Mouse (Mus musculus): ENCODE results near the gene Ak7.

Gene Ak7

DNA sequence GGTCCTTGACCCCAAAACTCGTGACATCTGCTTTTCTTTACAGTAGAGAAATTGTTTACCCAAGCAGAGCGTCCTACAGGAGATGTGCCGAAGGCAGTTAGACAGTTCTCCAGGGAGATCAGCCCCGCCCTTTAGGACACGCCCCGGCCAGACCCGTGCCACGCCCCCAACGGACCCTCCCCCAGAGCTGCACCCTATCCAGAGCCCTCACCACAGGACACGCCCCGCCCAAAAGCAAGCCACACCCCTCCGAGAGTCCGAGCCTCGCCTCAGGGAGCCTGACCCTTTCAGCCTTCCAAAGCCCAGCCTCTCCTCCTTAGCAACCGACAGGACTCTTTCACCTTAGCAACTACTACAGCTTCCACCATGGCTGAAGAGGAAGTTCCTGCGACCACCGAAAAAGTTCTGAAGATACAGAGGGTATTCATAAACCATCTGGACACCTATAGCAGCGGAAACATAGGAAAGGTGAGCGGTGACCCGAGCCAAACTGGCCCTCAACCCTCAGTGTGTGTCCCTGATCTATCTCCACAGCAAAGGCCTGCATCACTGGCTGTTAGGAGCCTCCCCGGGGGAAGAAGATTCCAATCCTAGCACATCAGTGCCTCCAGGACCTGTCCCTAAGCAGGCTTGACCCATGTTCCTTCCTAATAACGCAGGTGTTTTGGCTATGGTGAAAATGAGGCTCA, at the start of gene Ak7:
Gene Ak7 (plus strand): TSS at position 178 of the 689 bp plus-strand sequence.
- DNase-seq (ENCODE audit: low spot score in 2 of 2): no peak

DNA sequence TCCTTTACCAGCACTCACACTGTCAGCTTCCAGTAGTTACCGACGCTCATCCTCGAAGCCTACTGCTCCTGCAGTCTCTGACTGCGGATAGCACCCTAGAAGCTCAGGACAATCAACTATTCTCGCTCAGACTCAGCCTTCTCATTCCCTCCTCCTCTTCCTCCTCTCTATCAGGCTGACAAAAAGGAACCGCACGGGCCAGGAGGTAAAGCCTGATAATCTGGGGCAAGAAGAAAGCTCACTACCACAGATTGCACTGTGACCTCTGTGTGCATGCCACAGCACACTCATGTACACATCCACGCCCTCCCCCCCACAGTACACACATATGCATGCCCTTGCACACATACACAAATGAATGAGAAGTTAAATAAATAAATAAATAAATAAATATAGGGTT, 29.5 kb upstream of the Ak7 start:
- no peak for DNase-seq (ENCODE audit: low spot score in 2 of 2)

DNA sequence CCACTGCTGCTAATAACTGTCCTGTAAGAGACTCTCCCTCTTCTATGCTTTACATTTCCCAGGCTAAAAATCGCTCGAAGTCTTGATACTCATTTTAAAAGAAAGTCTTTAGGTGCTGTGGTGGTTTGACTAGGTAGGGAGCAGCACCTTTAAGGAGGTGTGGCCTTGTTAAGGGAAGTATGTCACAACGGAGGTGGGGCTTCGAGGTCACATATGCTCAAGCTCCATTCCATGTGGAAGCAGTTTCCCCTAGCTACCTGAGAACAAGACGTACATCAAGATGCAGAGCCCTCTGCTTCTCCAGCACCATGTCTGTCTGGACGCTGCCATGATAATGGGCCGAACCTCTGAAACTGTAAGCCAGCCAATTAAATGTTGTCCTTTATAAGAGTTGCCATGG, 27.6 kb upstream of the Ak7 start:
- no peak for DNase-seq (ENCODE audit: low spot score in 2 of 2)

DNA sequence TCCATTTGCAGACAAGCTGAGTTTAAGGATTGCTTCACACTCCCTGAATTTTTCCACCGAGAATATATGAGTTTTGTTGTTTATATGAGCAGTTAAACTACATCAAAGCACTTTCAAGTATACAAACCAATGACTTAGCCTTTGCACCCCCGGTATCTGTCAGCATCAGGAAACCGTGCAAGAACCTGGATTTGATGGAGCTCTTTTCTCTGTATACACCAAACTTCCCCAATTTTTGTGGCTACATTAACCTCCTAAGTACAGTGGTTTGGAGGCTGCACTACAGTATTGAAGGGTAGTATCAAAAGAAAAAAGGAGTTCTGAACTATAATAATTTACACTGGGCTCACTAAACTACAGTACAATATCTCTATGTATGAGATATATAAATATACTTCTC, 27.0 kb upstream of the Ak7 start:
- no peak for DNase-seq (ENCODE audit: low spot score in 2 of 2)

DNA sequence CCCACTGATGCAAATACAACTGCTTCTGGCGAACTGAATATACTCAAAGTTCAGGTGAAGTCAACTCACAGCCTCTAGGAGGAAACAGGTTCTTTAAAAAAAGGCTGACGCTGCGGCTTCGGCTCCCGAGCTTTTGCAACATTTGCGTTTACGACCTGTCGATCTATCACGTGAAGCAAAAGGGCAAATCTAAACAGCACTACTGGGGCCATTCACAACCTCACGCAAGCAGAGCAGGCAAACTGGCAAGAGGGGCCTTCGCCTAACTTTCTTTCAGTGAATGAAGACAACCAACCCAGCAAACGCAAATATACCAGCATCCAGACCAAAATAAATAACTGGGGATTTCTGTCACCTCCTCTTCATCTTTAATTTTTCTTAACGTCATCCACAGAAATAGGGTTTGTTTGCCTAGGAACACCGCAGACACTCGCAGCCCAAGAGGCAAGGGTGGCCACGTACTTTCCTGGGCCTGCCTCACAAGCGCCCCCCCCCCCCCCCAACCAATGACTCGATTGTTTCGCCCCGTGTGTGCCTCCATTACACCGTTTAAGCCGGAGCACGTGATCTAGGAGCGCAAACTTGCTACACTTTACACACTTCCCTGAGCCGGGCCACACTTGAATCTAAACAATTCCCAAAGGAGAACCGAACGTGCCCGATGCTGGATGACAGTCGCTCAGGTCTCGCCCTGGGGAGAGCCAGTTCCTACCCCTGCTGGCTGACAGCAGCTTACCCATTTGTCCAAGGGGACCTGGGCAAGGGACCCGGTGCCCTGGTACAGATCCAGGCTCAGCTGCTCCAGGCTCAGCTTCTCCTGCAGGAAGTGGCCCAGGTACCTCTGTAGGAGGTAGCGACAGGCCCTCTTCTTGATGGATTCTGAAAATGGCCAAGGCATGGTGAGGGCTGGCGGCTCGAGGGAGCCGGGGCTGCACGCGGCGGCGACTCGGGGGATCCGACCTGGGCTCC, 21.6 kb upstream of the Ak7 start, which contains the start of gene Gskip:
Gene Gskip (plus strand): TSS at position 897 of the 969 bp plus-strand sequence.
- peak in 1 of 2 experiments; percentile 20 for DNase-seq (ENCODE audit: low spot score in 2 of 2)

DNA sequence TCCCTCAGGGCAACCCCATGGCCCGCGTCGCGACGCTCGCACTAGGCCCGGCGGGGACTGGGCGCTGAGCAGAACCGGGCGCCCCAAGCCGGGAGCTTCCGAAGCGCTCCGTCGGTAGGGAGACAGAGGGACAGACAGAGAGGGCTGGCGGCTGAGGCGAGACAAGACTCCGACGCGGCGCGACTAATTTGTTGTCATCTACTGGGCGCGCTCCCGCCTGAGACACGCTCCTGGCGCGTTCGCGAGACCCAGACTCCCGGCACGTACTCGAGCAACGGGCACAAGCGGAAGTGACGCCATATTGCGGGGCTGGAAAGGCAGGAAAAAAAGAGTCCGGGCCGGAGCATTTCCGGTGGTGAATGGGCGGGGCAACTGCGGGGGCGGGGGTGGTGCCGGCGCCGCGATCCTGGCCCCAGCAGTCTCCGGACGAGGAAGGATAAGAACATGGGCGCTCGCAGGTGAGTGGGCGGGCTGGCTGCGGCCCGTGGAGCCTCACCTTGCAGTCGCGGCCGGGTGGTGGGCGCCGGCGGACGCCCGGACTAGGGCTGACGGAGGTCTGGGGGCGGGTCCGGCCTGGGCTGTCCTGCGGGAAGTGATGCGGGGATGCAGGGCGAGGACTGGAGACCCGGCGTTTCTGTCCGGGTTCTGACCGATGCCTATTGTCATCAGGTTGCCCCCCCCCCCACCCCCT, 20.6 kb upstream of the Ak7 start, which contains the start of gene Atg2b:
Gene Atg2b (minus strand): TSS at position 211 of the 691 bp plus-strand sequence.
- DNase-seq (ENCODE audit: low spot score in 2 of 2): peak; percentile 85 to 96

DNA sequence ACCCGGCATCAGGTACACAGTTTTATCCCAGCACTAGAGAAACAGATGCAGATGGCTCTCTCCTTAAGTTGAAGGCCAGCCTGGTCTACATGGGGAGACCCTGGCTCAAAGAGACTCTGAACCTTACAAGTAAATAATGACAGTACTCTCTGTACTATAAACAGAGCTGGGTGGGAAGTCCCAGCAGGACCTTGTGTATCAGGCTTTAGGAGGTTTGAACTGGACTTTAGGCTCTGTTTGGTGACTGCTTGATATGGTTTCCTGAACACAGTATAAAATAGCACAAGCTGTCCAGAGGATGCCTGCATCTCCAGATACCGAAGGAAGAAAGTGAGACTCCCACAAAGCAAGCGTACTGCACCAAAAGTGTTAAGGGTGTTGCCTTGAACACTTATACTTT, 19.0 kb upstream of the Ak7 start:
- no peak for DNase-seq (ENCODE audit: low spot score in 2 of 2)

DNA sequence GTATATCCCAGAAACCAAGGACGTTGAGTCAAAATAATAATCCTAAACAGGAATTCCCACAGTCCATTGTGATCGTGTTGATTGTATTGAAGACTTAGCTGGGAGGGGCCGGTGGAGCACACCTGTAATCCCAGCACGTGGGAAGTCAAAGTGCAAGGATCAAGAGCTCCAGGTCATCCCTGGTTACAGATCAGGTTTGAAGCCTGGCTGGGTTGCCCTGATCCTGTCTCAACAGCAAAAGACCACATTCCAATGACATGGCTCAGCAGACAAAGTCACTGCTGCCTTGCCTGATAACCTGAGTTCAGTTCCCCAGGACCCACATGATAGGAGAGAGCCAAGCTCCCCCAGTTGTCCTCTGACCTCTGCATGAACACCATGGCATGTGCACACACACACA, 18.4 kb upstream of the Ak7 start:
- no peak for DNase-seq (ENCODE audit: low spot score in 2 of 2)

DNA sequence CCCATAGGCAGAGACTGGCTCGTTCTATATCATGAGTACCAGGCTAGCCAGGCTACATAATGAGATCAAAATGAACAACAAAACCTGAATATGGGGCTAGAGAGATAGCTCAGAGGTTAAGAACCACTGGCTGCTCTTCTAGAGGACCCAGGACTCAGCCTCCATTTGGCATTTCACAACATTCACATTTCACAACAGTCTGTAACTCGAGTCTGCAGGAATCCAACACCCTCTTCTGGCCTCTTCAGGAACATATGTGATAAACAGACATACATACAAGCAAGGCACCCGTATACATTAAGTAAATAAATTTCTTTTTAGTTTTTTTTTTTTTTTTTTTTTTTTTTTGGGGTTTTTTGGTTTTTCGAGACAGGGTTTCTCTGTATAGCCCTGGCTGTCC, 17.2 kb upstream of the Ak7 start:
- DNase-seq (ENCODE audit: low spot score in 2 of 2): no peak

DNA sequence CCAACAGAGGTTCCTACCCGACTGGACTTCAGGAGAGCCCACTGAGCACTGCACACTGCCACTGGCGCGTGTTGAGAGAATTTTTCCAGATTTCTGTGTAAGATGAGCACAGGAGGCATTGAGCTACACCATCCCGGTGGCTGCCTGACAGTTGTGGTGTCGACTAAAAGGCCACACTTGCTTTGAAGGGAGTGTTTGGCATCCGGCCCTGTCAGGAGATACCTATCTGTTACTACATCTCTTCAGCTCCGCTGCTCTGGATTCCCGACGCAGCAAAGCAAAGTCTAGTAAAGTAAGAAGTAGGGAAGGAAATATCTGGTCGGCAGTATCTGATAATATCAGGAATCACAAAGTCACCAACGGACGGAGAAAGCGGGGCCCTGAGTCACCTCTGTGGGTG, 16.3 kb upstream of the Ak7 start:
- DNase-seq (ENCODE audit: low spot score in 2 of 2): no peak

DNA sequence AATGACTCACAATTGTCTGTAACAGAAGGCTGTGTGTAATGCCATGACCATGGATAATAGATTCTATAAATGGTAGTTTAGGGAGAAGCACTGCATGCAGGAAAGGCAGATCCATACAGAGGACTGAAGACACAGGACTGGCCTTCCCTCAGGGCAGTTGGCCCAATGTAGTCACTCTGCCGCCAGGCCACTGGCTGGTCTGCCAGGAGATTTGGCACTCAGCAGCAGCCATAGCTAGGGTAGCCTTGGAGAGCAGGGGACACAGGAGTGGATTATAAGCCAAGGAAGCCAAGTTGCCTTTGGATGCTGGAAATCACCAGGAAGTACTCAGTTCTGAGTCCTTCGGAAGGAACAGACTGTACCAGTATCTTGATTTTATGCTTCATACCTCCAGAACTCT, 11.8 kb upstream of the Ak7 start:
- DNase-seq (ENCODE audit: low spot score in 2 of 2): no peak

DNA sequence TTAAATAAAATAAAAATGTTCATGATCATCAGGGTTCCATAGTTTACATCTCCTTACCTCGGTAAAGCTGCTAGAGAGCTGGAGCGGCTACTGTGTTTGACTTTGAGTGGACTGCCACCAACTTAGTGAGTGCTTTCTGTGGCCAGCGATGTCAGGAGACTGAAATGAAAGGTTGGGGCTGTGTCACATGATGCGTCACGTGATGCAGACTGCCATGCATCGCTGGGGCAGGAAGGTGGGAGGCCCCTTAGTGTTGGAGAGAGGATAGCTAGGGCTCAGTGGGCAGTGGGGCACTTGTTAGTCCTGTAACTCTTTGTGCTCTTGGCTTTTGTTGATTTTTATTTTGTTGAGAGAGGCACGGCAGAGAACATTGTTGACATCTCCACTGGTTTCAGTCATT, 9.9 kb upstream of the Ak7 start:
- DNase-seq (ENCODE audit: low spot score in 2 of 2): no peak

DNA sequence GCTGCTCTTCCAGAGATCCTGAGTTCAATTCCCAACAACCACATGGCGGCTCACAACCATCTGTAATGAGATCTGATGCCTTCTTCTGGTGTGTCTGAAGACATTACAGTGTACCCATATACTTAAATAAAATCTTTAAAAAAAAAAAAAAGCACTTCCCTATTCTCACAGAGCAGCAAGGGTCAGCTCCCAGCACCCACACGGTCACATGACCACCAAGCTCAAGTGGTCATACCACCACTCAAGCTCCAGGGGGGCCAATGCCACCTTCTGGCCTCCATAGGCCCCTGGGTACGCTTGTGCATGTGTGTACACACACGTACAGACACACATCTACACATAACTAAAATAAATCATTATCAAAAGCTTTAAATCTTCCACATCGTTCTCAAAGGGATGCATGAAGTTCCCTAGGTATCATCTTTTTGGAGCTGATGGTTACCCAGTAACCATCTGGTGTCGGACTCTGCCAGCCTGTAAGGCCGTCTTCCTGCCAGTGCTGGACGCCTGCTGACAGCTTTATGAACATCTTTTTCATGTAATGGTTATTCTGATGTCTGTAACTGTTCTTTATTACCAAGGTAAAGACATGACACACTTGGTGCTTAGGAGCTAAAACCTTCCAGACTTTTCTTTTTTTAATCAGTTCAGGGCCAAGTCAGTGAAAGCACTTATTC, 8.5 kb upstream of the Ak7 start:
- DNase-seq (ENCODE audit: low spot score in 2 of 2): no peak

DNA sequence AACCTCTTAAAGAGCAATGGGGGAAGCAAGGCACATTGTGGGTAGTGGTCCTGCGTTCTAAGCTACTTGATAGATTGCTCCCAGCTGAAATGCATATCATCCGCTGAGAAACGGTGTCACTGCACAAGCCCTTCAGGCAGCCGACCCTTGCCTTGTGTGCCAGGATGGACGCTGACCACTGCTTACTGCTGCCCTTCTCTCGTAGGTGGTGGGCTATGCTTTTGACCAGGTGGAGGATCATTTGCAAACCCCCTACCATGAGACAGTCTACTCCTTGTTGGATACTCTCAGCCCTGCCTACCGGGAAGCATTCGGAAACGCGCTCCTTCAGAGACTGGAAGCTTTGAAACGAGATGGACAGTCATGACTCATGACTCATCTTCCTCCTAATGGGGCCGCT, 5.3 kb upstream of the Ak7 start:
- DNase-seq (ENCODE audit: low spot score in 2 of 2): no peak

DNA sequence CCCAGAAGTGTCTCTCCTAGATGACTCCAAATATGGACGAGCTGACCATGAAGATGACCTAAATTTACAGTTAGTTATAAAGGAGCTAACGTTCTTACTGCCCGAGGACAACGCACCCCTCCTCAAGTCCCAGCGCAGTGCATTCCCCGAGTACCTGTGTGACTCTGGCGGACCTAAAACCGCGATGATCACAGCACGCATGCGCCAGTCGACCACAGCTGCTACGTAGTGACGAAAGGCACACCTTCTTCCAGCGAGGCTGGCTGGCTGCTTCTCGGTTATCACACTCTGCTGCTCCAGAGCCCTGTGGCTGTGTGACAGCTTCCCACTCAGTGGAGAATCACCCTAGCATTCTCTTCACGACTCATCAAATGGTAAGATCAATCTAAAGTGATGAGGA, 12.8 kb downstream of the Ak7 start:
- peak in 1 of 2 experiments; percentile 44 for DNase-seq (ENCODE audit: low spot score in 2 of 2)

DNA sequence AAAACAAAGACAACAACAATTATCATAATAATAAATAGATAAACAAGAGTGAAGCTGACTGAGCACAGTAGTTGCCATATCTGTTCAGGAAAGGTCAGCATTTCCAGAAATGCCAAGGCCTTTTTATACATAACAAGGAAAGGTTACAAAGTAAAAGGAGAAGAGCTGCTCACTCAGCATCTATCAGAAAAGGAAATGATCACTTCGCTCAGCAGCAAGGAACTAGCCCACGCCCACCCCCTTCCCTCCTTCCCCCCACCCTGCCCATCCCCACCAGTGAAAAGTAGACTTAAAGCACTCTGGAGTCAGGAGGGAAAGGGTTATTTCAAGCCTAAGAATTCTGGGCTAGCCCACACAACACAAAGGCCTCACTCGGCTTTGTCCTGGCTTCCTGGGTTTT, 14.4 kb downstream of the Ak7 start:
- no peak for DNase-seq (ENCODE audit: low spot score in 2 of 2)

DNA sequence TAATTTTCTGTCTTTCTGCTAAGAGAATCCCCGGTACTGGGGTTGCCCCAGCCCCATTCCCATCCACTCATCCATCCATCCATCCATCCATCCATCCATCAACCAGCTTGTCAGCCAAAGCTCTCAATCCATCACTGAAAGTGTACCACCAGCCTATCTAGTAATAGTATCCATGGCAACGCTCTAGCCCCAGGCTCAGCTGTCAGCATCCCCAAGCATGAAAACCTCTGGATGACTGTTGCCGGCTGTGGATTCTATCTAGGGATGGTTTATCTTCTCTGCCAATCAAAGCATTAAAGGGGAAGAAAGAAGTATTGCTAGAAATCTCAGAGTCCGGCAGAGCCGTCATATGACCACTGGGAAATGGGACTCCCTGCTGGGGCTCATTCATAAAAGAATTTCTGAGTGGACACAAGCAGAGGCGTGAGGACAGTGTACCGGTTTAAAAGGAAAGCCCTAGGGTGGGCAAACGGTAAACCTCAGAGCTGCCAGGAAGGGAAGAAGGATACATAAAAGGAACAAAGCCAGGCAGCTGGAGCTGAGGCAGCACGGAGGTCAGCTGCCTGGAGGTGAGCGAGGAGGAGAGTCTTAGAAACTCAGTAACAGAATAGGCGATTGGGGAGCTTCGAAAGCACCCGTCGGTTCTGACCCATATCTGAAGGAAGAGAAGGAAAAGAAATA, 15.8 kb downstream of the Ak7 start:
- no peak for DNase-seq (ENCODE audit: low spot score in 2 of 2)

DNA sequence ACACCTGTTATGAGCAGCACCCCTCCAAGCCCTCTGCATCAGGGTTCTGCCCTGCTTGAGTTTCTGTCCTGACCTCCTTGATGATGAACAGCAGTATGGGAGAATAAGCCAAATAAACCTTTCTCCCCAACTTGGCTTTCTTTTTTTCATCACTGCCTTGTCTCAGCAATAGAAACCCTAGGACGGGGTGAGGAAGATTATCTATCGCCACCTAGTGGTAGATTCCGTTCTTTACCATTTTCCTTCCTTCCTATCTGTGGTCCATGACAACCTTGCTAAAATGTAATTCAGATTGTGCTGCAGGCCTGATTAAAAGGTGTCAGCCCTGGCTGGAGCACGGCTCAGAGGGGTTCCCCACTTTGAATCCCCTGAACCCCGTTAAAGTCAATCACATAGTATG, 16.9 kb downstream of the Ak7 start:
- DNase-seq (ENCODE audit: low spot score in 2 of 2): peak in 1 of 2 experiments; percentile 34

DNA sequence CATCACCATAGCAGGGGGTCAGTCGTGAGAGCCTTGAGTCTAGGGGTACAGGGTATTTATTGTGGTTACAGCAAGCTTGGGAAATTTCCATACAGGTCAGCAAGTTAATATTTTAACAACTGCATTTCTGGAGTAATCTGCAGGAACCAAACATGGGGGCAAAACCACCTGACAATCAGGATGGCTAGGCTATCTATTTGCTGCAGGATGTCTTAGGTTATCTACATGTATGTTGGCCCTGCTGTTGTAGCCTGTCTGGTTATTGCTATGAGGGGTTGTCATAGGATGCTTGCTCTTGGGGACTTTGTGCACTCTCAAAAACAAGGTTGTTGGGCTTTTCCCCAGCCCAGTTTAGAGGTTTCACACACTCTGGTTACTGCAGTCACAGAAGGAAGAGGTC, 18.8 kb downstream of the Ak7 start:
- no peak for DNase-seq (ENCODE audit: low spot score in 2 of 2)

DNA sequence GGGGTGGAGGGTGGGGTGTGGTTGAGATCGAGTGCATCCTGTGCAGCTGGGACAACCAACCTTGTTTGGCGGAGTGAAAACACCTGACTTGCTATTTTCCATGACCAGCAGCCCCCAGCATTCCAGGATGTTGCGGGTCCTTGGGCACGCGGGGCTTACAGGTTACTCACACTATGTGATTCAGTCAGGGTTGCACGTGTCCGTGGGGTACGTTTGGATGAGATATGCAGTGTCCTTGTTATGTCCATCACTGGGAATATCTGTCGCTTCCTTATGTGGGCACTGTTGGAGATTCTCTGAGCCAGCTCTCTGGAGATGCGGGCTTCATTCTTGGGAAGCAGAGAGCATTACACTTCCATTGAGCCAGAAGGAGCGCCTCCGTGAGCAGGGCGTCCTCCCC, 20.0 kb downstream of the Ak7 start:
- DNase-seq (ENCODE audit: low spot score in 2 of 2): no peak

DNA sequence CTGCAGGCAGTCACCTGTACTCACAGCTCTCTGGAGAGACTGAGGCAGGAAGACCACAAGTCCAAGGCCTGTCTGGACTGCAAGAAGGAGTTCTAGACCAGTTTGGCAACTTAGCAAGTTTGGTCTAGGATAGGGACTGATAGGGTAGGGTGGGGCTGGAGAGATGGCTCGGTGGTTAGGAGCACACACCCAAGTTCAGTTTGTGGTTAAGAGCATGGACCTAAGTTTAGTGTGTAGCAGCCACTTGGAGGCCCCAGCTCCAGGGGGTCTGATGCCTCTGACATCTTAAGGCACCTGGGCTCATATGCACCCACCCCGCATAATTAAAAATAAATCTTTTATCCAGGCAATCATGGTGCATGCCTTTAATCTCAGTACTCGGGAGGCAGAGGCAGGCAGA, 21.5 kb downstream of the Ak7 start:
- DNase-seq (ENCODE audit: low spot score in 2 of 2): no peak
